Mouse (Mus musculus): ENCODE measurements at regions not wholly inside any gene's neighbourhood (a gene's known extent, or its start where the extent isn't known, plus 50 kb on each side); places are given as distances from the start of the nearest gene placed in this dataset.

GRCm38 (mm10) chr6:144880098-144880497 is 98.3 kb upstream of the Sox5 start:
- DNase-seq = no peak
- intact Hi-C loops (cut with DNase I) = no loop called here

- no peak for DNase-seq
- intact Hi-C loops (cut with DNase I) = no loop called here
Measured at GRCm38 (mm10) chr6:144876758-144877157, 95.0 kb upstream of the Sox5 start.

GRCm38 (mm10) chr6:144875862-144876261 is 94.1 kb upstream of the Sox5 start:
- no peak for DNase-seq
- intact Hi-C loops (cut with DNase I) = no loop called here

GRCm38 (mm10) chr6:144874251-144874650 is 92.5 kb upstream of the Sox5 start:
- DNase-seq = no peak
- intact Hi-C loops (cut with DNase I) = no loop called here

- no peak for DNase-seq
- intact Hi-C loops (cut with DNase I) = no loop called here
Measured at GRCm38 (mm10) chr6:144870949-144871348, 89.2 kb upstream of the Sox5 start.

GRCm38 (mm10) chr6:144867333-144867732 is 85.6 kb upstream of the Sox5 start:
- intact Hi-C loops (cut with DNase I) = no loop called here
- no peak for DNase-seq

- DNase-seq = no peak
- intact Hi-C loops (cut with DNase I) = no loop called here
Measured at GRCm38 (mm10) chr6:144864026-144864425, 82.2 kb upstream of the Sox5 start.

GRCm38 (mm10) chr6:144863430-144863994 is 81.7 kb upstream of the Sox5 start:
- no peak for DNase-seq
- intact Hi-C loops (cut with DNase I) = no loop called here

GRCm38 (mm10) chr6:144841510-144841909 is 59.7 kb upstream of the Sox5 start:
- no peak for DNase-seq

GRCm38 (mm10) chr6:144839383-144839782 is 57.6 kb upstream of the Sox5 start:
- no peak for DNase-seq
- intact Hi-C loops (cut with DNase I) = no loop called here

More at GRCm38 (mm10) chr6:144841510-144841909, 59.7 kb upstream of the Sox5 start:
- intact Hi-C loops (cut with DNase I) = no loop called here

- DNase-seq = no peak
- intact Hi-C loops (cut with DNase I) = no loop called here
Measured at GRCm38 (mm10) chr6:144834323-144835183, 52.8 kb upstream of the Sox5 start.

Data from gastrocnemius, postnatal 36 days (tissue).